In genomic region chr16:31402096-31402495, GRCm38 (mm10) we compare ENCODE assay signal across 26 mouse cellular contexts. TPM values are rescaled to one million over a fixed set of nuclear protein-coding genes. Genes with fewer than 3 reads are reported as not detected.
DNase-seq lines count a peak whose midpoint lies in the region; ATAC-seq lines count a peak whose summit lies in the region.
"Had no signal": no experiment of that assay in that cellular context is flagged by ENCODE, and none has a peak within 500 bp of the region (broad histone marks: within the 10 kb centered on the region; RNA-seq: fewer than 3 reads in every experiment).

No protein-coding gene starts in this region.

- H3K4me2 ChIP-seq in kidney, embryonic 14.5 days (replicated peaks; ENCODE audit: low read depth, low read length), result no peak overlapping the region
- H3K4me2 ChIP-seq: embryonic facial prominence, embryonic 13.5 days; midbrain, embryonic 13.5 days had no signal

- DNase-seq in kidney, adult 18-20 months, result peak; percentile 1
- DNase-seq in ES-CJ7 (ENCODE audit: low read depth, low spot score), result peak; percentile 78
- DNase-seq in embryo, embryonic 10.5 days (ENCODE audit: low spot score), result peak; percentile 14
- peak; percentile 27 for DNase-seq in splenic B cell, adult 2 months (ENCODE audit: low read depth, low spot score)
- no peak for DNase-seq in c-Kit-positive CD71-positive TER-119-positive erythroid progenitor cells, embryonic 14.5 days (ENCODE audit: low spot score)
- no peak for DNase-seq in lung, postnatal 14 days
- DNase-seq: adrenal gland, adult 2 months; cerebellum, adult 18-20 months; cerebellum, postnatal 25 days; gastrocnemius, postnatal 10 days; heart, postnatal 4 days; kidney, adult 2 months; kidney, postnatal 10 days; liver; lung, adult 2 months; right cerebral cortex, postnatal 25 days; spleen, adult 18-20 months; thymus, postnatal 14 days had no signal

- H3K9me3 ChIP-seq in kidney, embryonic 14.5 days (ENCODE audit: control insufficient read depth, low read length), result peaks cover 3% of the 10 kb centered on the region; the same call in 1 of the 2 replicates
- H3K9me3 ChIP-seq: heart, embryonic 10.5 days; limb, embryonic 10.5 days had no signal

- H3K9ac ChIP-seq in kidney, embryonic 14.5 days (ENCODE audit: low read depth, low read length), result no peak overlapping the region
- H3K9ac ChIP-seq: embryonic facial prominence, embryonic 13.5 days; midbrain, embryonic 13.5 days had no signal

- no peaks in the 10 kb centered on the region for H3K4me1 ChIP-seq in kidney, embryonic 14.5 days (ENCODE audit: control insufficient read depth, insufficient read depth, low read length)
- H3K4me1 ChIP-seq: megakaryocyte, embryonic 14.5 days had no signal

- no peak overlapping the region for H3K4me3 ChIP-seq in kidney, embryonic 14.5 days (ENCODE audit: low read length)
- H3K4me3 ChIP-seq: embryonic facial prominence, embryonic 13.5 days; heart, embryonic 10.5 days; limb, embryonic 10.5 days; megakaryocyte, embryonic 14.5 days; midbrain, embryonic 13.5 days had no signal

- 29% methylated on average over 8 of the region's 8 CpGs for WGBS in kidney, embryonic 14.5 days

- H3K27ac ChIP-seq in kidney, embryonic 14.5 days (ENCODE audit: low read depth, low read length), result no peak overlapping the region
- H3K27ac ChIP-seq: embryonic facial prominence, embryonic 13.5 days; heart, embryonic 10.5 days; hindbrain, postnatal 0 days; limb, embryonic 10.5 days; midbrain, embryonic 13.5 days had no signal

- H3K27me3 ChIP-seq in kidney, embryonic 14.5 days (ENCODE audit: control insufficient read depth, insufficient read depth, low read length), result no peaks in the 10 kb centered on the region
- no peaks in the 10 kb centered on the region for H3K27me3 ChIP-seq in splenic B cell, adult 2 months (ENCODE audit: control insufficient read depth, insufficient read depth, low read length, poor library complexity, severe bottlenecking)
- H3K27me3 ChIP-seq: embryonic facial prominence, embryonic 13.5 days; midbrain, embryonic 13.5 days had no signal

- no peaks in the 10 kb centered on the region for H3K36me3 ChIP-seq in kidney, embryonic 14.5 days (ENCODE audit: control insufficient read depth, insufficient read depth, low read length)
- H3K36me3 ChIP-seq in splenic B cell, adult 2 months (ENCODE audit: control insufficient read depth, insufficient read depth, low read length, poor library complexity, severe bottlenecking), result no peaks in the 10 kb centered on the region
- H3K36me3 ChIP-seq: embryonic facial prominence, embryonic 13.5 days; heart, embryonic 10.5 days; limb, embryonic 10.5 days; midbrain, embryonic 13.5 days had no signal

- no peak for ATAC-seq in kidney, embryonic 14.5 days (ENCODE audit: low FRiP score, low TSS enrichment)
- ATAC-seq: forebrain, embryonic 14.5 days; hindbrain, postnatal 0 days; midbrain, embryonic 13.5 days had no signal

RNA-seq across cellular contexts. Expression of gene Bdh1, which starts 20.0 kb away (rescaled TPM):
- polyA plus RNA-seq in kidney, embryonic 14.5 days (2014; fragmentation: Nextera tagmentation; extraction: Ambion mirVana), result 8.0 and 16.5 TPM in 2 replicates

Comparison
In these comparisons a context has a peak if more than half of its experiments do, and no peak if none do; other contexts are left out.
1. DNase-seq: peak in kidney, adult 18-20 months (single experiment), ES-CJ7 (single experiment), embryo, embryonic 10.5 days (single experiment) and splenic B cell, adult 2 months (single experiment); none in c-Kit-positive CD71-positive TER-119-positive erythroid progenitor cells, embryonic 14.5 days (single experiment) and lung, postnatal 14 days (single experiment).